Mouse (Mus musculus): Measurements from ENCODE around the gene Frs2.
A peak's percentile ranks its signal among the peaks of the same experiment; 100 is the strongest.
"Not testable (repeated sequence)": the region's sequence is repeated elsewhere in the genome, so short reads cannot be mapped to it uniquely, and the experiment has no call there.

Gene Frs2

DNA sequence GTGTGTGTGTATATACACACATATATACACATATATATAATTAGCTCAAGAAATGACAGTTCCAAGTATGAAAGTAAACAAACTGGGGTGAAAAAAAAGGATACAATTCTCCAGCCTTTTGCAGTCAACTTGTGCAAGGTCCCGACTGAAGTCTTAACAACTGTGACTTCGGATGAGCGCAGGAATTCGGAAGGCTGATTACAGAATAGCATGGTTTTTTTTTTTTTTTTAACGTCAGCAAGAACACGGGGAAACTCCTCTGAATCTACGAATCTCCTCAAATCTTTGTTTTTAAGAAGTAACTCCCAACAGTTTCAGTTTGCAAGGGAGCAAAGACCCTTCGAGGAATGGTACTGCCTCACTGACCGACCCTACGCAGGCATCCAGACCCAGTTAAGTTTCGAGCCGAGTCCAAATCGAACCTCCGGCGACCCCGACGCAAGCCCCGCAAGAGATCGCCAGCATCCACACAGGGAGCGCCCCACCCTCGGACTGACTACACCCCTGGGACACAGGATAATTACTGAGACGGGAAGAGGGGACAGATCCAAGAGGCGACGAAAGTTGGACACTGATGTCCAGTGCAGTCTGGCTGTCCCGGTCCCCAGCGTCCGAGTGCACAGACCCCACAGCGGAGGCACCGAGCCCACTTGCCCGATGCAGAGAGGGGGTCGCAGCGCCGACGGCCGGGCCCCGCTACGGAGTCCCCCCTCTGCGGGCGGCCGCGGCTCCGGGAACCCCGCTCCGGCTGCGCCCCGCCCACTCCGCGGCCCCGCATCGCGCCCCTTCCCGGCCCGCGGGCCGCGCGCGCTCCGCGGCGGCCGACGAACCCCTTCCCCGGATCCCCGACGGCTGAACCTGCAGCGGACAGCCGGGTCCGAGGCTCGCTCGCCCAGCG lies 622 bp downstream of the Frs2 start:
- peak; percentile 49 for DNase-seq (ENCODE audit: extremely low read depth, insufficient read length, low spot score)

DNA sequence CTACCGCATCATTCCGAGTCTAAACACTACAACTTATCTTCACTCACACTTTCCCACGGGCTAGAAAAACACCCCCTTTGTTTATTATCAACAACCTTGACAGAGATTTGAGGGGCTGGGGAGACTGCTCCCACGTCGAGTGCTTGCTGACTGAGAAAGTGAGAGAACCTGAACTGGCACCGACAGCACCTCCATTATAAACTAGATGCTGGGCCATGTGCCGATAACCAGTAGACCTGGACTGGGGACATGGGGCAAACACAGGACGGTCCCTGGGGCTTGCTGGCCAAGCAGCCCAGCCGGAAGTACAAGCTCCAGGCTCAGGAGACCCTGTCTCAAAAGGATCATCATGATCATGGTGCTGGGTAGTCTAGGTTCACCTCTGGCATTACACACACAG lies 1.9 kb downstream of the Frs2 start:
- DNase-seq (ENCODE audit: extremely low read depth, insufficient read length, low spot score), result peak; percentile 29

DNA sequence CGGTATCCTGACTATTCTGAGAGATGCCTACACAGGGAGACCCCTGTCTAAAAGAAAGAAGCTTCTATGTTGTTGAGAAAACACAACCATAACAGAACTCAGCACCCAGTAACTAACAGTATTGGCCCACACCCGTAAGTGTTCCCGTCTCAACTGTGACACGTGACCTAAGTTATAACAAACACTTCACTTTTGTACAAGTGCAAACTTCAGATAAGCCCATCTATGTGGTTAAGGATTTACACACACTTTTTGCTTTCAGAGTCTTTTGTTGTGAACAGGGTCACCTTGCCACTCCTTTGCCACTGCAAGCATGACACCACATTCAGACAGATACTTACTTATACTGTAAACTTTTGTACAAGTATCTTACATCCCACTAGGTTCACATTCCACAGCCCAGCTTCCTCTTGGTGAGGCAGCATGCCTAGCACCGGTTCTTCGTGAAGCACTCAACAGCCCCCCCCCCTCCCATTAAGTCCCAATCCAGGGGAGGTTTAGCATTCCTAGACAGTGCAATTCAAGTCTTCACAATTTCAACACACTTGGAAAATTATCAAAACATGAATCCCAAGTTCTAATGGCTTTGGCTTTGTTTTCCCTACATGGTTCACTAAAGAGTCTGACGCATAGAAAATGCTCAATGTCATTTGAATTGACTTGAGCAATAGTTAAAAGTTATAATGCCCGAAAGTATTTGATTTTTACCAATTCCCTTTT lies 2.6 kb downstream of the Frs2 start:
- peak; percentile 34 for DNase-seq (ENCODE audit: extremely low read depth, insufficient read length, low spot score)

DNA sequence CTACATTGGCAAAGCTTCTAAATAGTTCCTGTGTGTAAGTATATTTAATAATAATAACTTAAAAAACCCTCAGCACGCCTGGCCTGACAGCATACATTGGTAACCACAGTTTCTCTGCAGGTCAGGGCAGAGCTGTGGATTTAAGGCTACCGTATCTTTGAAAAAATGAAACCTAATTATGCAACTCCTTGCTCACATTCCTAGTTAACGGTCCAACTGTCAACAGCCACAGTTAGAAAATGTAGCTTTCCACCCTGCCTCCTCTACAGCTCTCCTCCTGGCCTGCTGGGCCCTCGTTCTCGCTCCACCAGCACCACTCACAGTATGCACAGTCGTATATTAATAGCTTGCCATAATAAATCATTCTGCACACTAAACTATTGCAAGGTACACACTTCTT lies 3.7 kb downstream of the Frs2 start:
- DNase-seq (ENCODE audit: extremely low read depth, insufficient read length, low spot score), result no peak

DNA sequence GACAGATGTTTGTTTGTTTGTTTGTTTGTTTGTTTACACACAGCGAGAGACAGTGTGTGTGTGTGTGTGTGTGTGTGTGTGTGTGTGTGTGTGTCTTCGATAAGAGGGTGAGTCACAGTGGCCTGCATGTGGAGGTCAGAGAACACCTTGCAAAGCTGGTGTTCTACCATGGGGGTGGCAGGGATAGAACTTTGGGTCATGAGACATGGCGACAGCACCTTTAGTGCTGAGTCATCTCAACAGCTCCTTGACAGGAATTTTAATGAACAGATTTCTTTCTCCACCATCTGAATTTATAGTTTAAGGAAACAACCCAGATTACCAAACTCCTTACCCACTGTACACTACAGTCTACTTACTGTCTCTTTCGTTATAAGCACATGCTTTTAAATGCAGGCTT lies 4.3 kb downstream of the Frs2 start:
- no peak for DNase-seq (ENCODE audit: extremely low read depth, insufficient read length, low spot score)

DNA sequence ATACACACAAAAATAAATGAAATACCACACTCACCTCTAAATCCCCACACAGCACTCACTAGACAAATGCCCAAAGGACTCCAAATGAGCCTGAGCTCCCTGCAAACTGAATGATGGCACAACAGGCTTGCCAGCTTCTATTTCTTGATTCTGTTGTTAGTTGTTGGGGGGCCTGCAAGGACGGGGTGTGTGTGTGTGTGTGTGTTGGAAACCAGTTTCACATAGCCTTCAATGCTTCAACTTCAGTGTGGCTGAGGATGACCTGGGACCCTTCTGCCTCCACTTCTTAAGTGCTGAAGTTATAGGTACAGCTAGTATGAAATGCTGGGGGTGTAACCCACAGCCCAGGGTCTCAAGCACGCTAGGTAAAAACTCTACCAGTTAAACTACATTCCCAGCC lies 5.0 kb downstream of the Frs2 start:
- no peak for DNase-seq (ENCODE audit: extremely low read depth, insufficient read length, low spot score)

DNA sequence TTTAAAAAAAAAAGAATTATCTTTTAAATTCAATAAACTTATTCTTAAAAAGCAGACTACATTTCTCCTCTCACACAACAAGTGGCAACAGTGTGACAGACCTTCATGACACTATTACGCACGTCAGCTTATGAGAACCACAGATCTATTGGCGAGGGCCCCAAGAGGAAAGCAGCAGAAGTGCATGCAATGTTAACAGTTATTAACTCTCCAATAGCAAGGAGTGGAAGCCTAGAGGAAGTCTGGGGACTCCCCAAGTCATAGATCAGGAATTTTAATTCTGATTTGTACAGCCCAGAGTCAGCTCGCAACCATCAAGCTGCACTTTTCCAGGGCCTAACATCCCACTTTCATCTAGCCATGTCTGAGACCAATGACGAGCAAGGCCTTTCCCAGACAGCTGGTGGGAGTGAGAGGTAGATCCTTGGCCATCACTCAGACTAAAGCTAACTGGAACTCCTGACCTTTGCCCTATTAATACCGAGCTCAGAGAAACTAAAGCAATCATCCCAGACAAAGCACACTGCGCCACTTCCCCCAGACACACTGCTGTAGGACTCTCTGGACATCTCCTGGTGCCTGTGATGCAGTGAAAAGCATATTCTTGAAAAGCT lies 6.3 kb downstream of the Frs2 start:
- DNase-seq (ENCODE audit: extremely low read depth, insufficient read length, low spot score), result no peak

DNA sequence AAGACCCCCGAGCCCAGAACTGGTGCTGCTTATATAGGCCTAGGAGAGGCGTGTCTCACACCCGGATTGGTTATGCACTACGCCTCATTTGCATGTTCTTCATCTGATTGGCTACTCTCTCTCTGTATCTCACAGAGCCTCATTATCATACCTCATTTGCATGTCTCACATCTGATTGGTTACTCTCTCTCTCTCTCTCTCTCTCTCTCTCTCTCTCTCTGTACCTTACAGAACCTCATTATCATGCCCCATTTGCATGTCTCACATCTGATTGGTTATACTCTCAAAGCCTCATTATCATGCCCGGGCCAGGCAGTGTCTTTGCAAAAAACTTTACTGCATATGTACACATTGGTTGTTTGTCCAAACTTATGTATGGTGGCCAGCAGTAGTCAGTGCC lies 16.8 kb downstream of the Frs2 start:
- DNase-seq (ENCODE audit: extremely low read depth, insufficient read length, low spot score), result not testable (repeated sequence)

DNA sequence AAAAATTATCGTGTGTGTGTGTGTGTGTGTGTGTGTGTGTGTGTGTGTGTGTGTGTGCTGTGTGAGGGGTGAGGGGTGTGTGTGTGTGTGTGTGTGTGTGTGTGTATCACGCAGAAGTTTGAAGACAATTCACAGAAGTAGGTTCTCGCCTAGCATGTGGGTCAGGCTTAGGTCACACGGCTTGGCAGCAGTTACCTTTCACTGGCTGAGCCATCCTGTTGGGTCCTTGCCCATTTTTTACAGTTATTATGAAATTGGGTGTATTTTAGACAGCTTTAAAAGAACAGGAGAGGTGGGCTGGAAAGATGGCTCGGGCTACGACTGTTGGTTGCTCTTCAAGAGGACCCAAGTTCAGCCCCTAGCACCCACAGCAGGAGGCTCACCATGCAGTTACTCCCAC lies 18.3 kb downstream of the Frs2 start:
- DNase-seq (ENCODE audit: extremely low read depth, insufficient read length, low spot score), result peak; percentile 55

DNA sequence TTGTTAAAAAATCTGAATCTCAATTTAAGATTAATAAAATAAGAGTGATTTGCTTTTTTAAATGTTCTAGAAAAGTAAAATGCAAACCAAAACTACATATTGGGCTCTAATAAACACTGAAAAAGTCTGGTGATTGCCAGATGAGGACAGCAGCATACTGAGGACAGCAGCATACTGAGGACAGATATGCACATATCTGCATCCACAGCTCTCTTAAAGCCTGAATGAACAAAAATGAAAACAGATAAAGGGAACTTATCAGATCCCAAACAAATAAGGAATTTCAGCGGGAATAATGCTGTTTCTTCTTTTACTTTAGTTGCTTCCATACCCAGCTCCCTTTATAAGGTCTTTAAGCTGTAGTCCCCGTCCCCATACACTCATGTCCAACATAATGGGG lies 19.6 kb downstream of the Frs2 start:
- DNase-seq (ENCODE audit: extremely low read depth, insufficient read length, low spot score), result no peak

DNA sequence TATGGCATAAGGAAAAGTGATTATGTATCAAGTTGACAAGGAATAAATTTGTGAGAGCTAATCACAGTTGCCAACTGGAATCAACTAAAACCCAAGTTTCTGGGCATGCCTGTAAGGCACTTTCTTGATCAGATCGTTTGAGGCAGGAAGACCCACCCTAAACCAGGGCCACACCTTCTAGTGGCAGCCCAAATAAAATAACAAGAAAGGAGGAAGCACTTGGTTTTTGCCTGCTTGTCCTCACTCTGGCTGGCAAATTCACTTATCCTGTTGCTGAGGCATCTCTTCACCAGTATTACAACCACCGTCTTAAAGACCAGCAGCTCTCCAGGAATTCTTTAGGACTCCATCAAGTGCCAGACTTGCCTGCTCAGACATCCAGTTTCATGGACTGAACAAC lies 20.9 kb downstream of the Frs2 start:
- DNase-seq (ENCODE audit: extremely low read depth, insufficient read length, low spot score), result no peak

DNA sequence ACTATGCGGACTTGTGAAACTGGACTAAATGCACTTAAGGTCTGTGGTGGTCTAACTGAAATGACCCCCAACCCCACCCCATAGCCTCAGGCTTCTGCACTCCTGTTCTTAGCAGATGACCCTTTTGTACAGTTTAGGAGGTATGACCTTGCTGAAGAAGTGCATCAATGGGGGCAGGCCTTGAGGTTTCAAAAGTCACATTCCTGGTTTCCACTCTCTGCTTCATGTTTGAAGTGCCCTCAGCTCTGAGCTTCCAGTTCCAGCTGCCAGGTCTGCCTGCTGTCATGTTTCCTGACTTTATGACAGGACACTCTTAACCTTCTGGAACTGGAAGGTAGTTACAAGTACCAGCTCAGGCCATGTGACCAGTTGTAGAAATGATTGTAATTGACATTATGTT lies 21.6 kb downstream of the Frs2 start:
- no peak for DNase-seq (ENCODE audit: extremely low read depth, insufficient read length, low spot score)

DNA sequence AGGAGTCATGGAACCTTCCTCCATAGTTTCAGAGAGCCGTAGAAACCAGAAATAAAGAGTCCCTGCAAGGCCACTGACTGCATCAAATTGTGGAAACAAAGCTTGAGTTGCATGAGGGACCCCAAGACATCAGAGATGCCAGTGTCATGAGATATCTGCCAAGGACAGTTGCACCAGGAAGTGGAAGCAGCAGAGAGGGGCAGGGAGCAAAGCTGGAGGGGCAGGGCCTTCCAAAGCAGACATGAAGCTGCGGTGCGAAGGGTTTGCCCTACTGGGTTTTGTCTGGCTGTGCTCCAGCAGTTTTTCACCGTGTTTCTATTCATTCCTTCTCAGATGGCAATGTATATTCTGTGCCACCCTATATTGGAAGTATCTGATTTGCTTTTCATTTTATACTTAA lies 22.1 kb downstream of the Frs2 start:
- DNase-seq (ENCODE audit: extremely low read depth, insufficient read length, low spot score), result no peak

DNA sequence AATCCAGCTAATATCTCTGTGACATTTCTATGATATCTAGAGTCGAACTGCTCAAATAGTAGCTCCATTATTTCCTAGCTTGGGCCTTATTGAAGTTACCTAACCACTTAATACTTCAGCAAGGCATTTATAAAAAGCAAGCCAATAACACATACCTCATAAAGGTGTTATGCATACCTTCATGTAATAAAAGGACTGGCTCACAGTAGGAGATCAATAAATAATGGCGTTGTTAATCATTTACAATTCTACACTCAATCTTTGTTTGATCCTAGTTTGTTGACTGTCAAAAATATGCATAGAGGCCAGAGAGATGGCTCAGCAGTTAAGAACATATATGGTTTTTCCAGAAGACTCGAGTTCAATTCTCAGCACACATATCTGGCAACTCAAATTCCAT lies 26.9 kb downstream of the Frs2 start:
- no peak for DNase-seq (ENCODE audit: extremely low read depth, insufficient read length, low spot score)

DNA sequence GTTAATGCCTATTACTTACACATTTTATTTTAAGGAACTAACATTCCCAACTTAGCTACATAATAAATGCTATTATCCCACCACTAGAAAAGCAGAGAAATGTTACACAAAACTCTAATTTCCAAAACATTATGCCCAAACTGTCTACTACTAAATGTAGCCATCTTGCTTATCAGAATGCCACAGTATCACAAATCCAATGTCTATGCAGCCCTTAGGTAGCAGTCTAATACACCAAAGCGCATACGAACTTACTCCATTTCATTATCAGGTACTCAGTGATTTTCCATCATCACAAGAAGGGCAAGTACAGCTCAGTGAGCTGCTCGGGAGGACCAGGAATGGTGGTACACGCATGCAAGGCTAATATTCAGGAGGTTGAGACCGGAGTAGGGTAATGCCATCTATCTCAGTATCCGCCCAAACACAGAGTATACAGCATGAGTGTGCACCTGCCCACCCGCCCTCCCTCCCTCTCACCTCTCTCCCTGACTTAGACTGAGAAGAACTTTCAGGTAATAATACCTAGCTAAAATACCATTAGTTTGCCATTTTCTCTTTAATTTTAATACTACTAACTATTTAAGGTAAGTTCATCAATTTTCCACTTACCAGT lies 28.2 kb downstream of the Frs2 start:
- DNase-seq (ENCODE audit: extremely low read depth, insufficient read length, low spot score), result no peak

DNA sequence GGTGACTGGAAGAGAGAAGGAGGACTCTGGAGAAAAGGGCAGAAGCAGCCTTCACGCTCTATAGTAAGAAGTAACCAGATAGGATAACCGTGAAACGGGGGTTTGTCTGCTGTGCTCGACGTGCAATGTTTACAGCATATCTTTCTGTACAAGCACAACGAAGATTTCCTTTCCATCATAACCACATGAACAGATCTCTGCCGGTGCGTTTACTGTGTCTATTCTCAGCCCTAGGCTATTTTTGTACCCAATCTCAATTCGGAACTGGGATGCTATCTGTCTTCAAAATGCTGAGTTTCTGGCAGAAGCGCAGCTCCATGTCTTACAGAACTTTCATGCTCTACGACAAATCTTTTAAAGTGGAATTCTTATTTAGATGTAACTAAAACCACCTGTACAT lies 28.8 kb downstream of the Frs2 start:
- DNase-seq (ENCODE audit: extremely low read depth, insufficient read length, low spot score), result no peak

DNA sequence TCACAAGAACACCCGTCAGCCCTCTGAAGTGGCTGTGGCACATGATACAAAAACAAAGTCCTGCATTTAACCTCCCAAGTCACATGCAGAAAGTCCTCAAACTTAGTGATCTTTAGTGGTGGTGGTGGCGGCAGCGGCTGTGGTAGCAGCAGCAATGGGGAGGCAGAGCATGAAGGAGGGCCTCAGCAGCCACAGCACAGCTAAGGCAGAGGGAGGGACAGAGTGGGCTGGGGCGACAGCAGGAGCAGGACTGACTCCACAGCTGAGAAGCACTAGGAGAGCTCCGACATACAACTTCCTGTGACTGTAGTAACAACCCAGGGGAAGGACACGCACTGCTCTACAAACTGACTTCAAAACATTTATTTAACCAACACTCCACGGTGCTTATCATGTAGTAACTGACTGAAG lies 29.9 kb downstream of the Frs2 start:
- no peak for DNase-seq (ENCODE audit: extremely low read depth, insufficient read length, low spot score)

DNA sequence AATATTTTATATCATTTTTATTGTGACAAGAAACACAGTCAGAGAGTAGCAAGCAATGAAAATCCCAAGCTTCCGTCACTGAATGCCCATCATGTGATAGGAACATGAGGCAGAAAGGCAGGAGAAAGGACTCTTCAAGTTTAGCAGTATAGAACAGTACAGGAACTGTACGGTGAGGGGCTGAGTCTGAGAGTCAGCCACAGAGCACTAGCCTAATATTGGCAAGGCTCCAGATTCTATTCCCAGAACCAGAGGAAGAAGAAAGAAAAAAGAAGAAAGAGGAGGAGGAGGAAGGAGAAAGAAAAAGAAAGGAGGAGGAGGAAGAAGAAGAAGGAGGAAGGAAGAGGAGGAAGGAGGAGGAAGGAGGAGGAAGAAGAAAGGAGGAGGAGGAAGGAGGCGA lies 32.7 kb downstream of the Frs2 start:
- no peak for DNase-seq (ENCODE audit: extremely low read depth, insufficient read length, low spot score)

DNA sequence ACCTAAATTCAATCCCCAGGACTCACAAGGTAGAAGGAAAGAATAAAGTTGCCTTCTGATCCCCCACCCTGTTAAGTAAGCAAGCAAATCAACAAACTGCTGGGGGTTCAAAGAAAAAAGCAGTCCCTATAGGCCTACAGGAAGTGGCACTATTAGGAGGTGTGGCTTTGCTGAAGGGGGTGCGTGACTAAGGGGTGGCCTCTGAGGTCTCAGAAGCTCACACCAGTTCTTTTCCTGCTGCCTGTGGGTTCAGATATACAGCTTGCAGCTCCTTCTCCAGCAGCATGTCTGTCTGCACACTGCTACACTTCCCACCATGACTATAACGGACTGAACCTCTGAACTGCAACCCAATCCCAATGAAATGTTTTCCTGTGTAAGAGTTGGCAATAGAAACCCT lies 35.8 kb downstream of the Frs2 start:
- DNase-seq (ENCODE audit: extremely low read depth, insufficient read length, low spot score), result no peak

DNA sequence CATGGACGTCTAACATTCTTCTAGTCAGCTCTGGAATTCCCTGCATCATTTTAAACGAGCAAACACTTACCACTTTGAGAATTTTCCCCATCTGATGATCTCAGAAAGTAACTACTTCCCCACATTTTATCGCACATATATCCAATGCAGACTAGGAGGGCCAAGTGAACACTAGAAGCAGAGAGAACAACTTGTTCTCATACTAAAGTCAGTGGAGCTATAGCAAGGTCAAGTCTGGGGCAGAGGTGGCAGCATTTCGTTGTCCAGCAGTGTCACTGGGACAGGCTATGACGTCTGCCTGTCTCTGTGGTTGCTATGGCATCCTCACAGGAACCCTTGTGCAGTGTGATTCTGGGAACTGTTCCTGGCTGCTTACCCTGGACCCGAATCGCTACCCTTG lies 36.9 kb downstream of the Frs2 start:
- no peak for DNase-seq (ENCODE audit: extremely low read depth, insufficient read length, low spot score)

DNA sequence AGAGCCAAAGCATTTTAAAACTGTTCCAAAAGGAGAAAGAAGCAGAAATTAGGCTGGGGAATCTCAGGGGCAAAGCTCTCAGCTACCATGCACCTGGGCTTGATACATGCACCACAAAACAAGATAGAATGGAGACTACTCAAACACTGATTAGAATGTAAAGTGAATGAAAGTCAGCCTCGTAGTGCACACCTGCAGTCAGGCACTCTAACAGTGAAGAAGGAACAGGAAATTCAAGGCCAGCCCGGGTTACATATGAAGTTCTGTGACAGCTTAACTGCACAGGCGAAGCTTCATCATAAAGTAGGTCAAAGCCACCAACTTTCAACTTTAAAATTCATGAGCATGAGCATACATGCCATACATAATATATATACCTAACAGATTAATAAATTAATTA lies 38.1 kb downstream of the Frs2 start:
- no peak for DNase-seq (ENCODE audit: extremely low read depth, insufficient read length, low spot score)

All from 3134 (cell line).